ENCODE assay signal across 9 mouse cellular contexts in the genomic region with DNA sequence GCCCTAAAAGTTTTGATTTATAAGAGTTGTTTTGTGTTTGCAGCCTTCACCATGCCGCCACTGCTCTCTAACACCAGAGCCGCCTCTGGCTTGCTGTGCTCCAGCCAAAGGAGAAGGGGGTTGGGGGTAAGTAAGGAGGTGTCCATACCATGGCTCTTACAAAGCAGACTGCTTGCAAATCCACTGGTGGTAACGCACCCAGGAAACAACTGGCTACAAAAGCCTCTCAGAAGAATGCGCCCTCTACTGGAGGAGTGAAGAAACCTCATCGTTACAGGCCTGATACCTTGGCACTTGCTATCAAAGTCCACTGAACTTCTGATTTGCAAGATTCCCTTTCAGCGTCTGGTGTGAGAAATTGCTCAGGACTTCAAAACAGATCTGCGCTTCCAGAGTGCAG. TPM values are rescaled to one million over a fixed set of nuclear protein-coding genes. Genes with fewer than 3 reads are reported as not detected.
DNase-seq lines count a peak whose midpoint lies in the region; ATAC-seq and TF ChIP-seq lines count a peak whose summit lies in the region.
"Had no signal": no experiment of that assay in that cellular context is flagged by ENCODE, and none has a peak within 500 bp of the region (broad histone marks: within the 10 kb centered on the region; RNA-seq: fewer than 3 reads in every experiment).

No protein-coding gene starts in this region.

- in situ Hi-C loops in Patski (cut with MboI; ENCODE audit: low pct_unique_long_range_greater_than_20kb) = no loop called here

- ATAC-seq in liver, embryonic 12.5 days = no peak
- no peak for ATAC-seq in Patski
- no peak for ATAC-seq in embryonic facial prominence, embryonic 11.5 days (replicated peaks; ENCODE audit: insufficient number of reproducible peaks, low FRiP score, low TSS enrichment, low read depth)
- no peak for ATAC-seq in neural tube, embryonic 11.5 days (ENCODE audit: insufficient read depth, low FRiP score, low TSS enrichment)
- no peak for ATAC-seq in megakaryocyte-erythroid progenitor cell, adult 5-6 weeks (replicated peaks; ENCODE audit: low FRiP score, low TSS enrichment, poor library complexity, severe bottlenecking)

- no peak overlapping the region for H3K4me2 ChIP-seq in liver, embryonic 12.5 days
- H3K4me2 ChIP-seq in embryonic facial prominence, embryonic 11.5 days (ENCODE audit: low read depth, low read length) = no peak overlapping the region
- H3K4me2 ChIP-seq in neural tube, embryonic 11.5 days (ENCODE audit: low read depth) = no peak overlapping the region
- H3K4me2 ChIP-seq: embryonic facial prominence, embryonic 12.5 days had no signal

- CTCF ChIA-PET in Patski (lab: Charles Lee) = no interaction called here

- H3K36me3 ChIP-seq in liver, embryonic 12.5 days = no peaks in the 10 kb centered on the region
- H3K36me3 ChIP-seq in embryonic facial prominence, embryonic 11.5 days (replicated peaks; ENCODE audit: control insufficient read depth, insufficient read depth, low read depth, low read length) = no peaks in the 10 kb centered on the region
- no peaks in the 10 kb centered on the region for H3K36me3 ChIP-seq in neural tube, embryonic 11.5 days (ENCODE audit: control insufficient read depth, insufficient read depth, low read length)
- H3K36me3 ChIP-seq: embryonic facial prominence, embryonic 12.5 days had no signal

- H3K4me1 ChIP-seq in liver, embryonic 12.5 days = peaks cover 16% of the 10 kb centered on the region
- no peaks in the 10 kb centered on the region for H3K4me1 ChIP-seq in embryonic facial prominence, embryonic 11.5 days (ENCODE audit: control insufficient read depth, insufficient read depth, low read length)
- no peaks in the 10 kb centered on the region for H3K4me1 ChIP-seq in neural tube, embryonic 11.5 days (ENCODE audit: control insufficient read depth, insufficient read depth, low read length)
- H3K4me1 ChIP-seq: embryonic facial prominence, embryonic 12.5 days had no signal

- POLR2A ChIA-PET in Patski (lab: Charles Lee) = no interaction called here

- no peak overlapping the region for H3K27ac ChIP-seq in liver, embryonic 12.5 days
- no peak overlapping the region for H3K27ac ChIP-seq in embryonic facial prominence, embryonic 11.5 days (replicated peaks; ENCODE audit: low read depth, low read length)
- no peak overlapping the region for H3K27ac ChIP-seq in neural tube, embryonic 11.5 days (ENCODE audit: low read depth, low read length)
- H3K27ac ChIP-seq: embryonic facial prominence, embryonic 12.5 days had no signal

- H3K9ac ChIP-seq in liver, embryonic 12.5 days = no peak overlapping the region
- no peak overlapping the region for H3K9ac ChIP-seq in embryonic facial prominence, embryonic 11.5 days (replicated peaks; ENCODE audit: low read length)
- no peak overlapping the region for H3K9ac ChIP-seq in neural tube, embryonic 11.5 days (ENCODE audit: low read length)
- H3K9ac ChIP-seq: embryonic facial prominence, embryonic 12.5 days had no signal

- no peaks in the 10 kb centered on the region for H3K9me3 ChIP-seq in liver, embryonic 12.5 days (replicated peaks)
- no peaks in the 10 kb centered on the region for H3K9me3 ChIP-seq in embryonic facial prominence, embryonic 11.5 days (replicated peaks; ENCODE audit: control insufficient read depth, low read length)
- H3K9me3 ChIP-seq in neural tube, embryonic 11.5 days (ENCODE audit: control insufficient read depth, low read length) = no peaks in the 10 kb centered on the region
- H3K9me3 ChIP-seq: embryonic facial prominence, embryonic 12.5 days had no signal

- H3K27me3 ChIP-seq in liver, embryonic 12.5 days (replicated peaks) = 0 out of 2 replicates have a peak, but pooled peaks cover 7% of the 10 kb centered on the region
- no peaks in the 10 kb centered on the region for H3K27me3 ChIP-seq in Patski
- H3K27me3 ChIP-seq in embryonic facial prominence, embryonic 11.5 days (ENCODE audit: control insufficient read depth, insufficient read depth, low read length) = no peaks in the 10 kb centered on the region
- H3K27me3 ChIP-seq in neural tube, embryonic 11.5 days (ENCODE audit: control insufficient read depth, insufficient read depth, low read length) = no peaks in the 10 kb centered on the region
- H3K27me3 ChIP-seq: embryonic facial prominence, embryonic 12.5 days had no signal

- peak; percentile 34 for TF ChIP-seq CTCF in Patski (IDR thresholded peaks at IDR 0.05)

- 23% methylated on average over 7 of the region's 7 CpGs for WGBS in liver, embryonic 12.5 days (ENCODE audit: insufficient replicate concordance)
- 19% methylated on average over 7 of the region's 7 CpGs for WGBS in embryonic facial prominence, embryonic 11.5 days
- WGBS in neural tube, embryonic 11.5 days = 13% methylated on average over 7 of the region's 7 CpGs

- no peak overlapping the region for H3K4me3 ChIP-seq in liver, embryonic 12.5 days
- no peak overlapping the region for H3K4me3 ChIP-seq in embryonic facial prominence, embryonic 11.5 days (ENCODE audit: low read depth, low read length)
- no peak overlapping the region for H3K4me3 ChIP-seq in neural tube, embryonic 11.5 days (ENCODE audit: low read depth, low read length)
- H3K4me3 ChIP-seq: embryonic facial prominence, embryonic 12.5 days had no signal

- peak; percentile 38 for DNase-seq in liver
- DNase-seq in Patski (ENCODE audit: low read depth, low spot score) = no peak
- peak; percentile 68 for DNase-seq in embryonic facial prominence, embryonic 11.5 days (ENCODE audit: low spot score)
- peak; percentile 13 for DNase-seq in neural tube, embryonic 11.5 days (ENCODE audit: low spot score)
- DNase-seq in urinary bladder, postnatal 36 days (ENCODE audit: low spot score in 2 of 2) = no peak
- DNase-seq in urinary bladder, postnatal 4 days (ENCODE audit: low spot score in 2 of 2) = no peak

RNA-seq across cellular contexts. Expression of gene Rtf1, which starts 5.9 kb away (rescaled TPM):
- polyA plus RNA-seq in liver, embryonic 12.5 days (2016; fragmentation: Nextera tagmentation; extraction: Ambion mirVana) = 27.7 and 27.8 TPM in 2 replicates
- polyA plus RNA-seq in Patski (2021) = 36.0 TPM
- polyA plus RNA-seq in embryonic facial prominence, embryonic 11.5 days (2014; fragmentation: Nextera tagmentation; extraction: Ambion mirVana) = 33.0 and 38.4 TPM in 2 replicates
- 31.9 and 35.0 TPM in 2 replicates for polyA plus RNA-seq in neural tube, embryonic 11.5 days (2014; fragmentation: Nextera tagmentation; extraction: Ambion mirVana)
- total RNA-seq in megakaryocyte-erythroid progenitor cell, adult 5-6 weeks (2014; fragmentation: Nextera tagmentation) = 43.1 and 43.6 TPM in 2 replicates
- total RNA-seq in megakaryocyte-erythroid progenitor cell, adult 5-6 weeks (2017) = 44.9 and 49.4 TPM in 2 replicates

RNA-seq across cellular contexts. Expression of gene Ndufaf1, which starts 6.4 kb away (rescaled TPM):
- 47.4 and 49.6 TPM in 2 replicates for polyA plus RNA-seq in liver, embryonic 12.5 days (2016; fragmentation: Nextera tagmentation; extraction: Ambion mirVana)
- polyA plus RNA-seq in Patski (2021) = 36.7 TPM
- 50.8 and 55.3 TPM in 2 replicates for polyA plus RNA-seq in embryonic facial prominence, embryonic 11.5 days (2014; fragmentation: Nextera tagmentation; extraction: Ambion mirVana)
- 38.7 and 39.8 TPM in 2 replicates for polyA plus RNA-seq in neural tube, embryonic 11.5 days (2014; fragmentation: Nextera tagmentation; extraction: Ambion mirVana)
- 45.0 and 46.6 TPM in 2 replicates for total RNA-seq in megakaryocyte-erythroid progenitor cell, adult 5-6 weeks (2014; fragmentation: Nextera tagmentation)
- 31.1 and 40.3 TPM in 2 replicates for total RNA-seq in megakaryocyte-erythroid progenitor cell, adult 5-6 weeks (2017)

RNA-seq across cellular contexts. Expression of gene Oip5, which starts 50.7 kb away (rescaled TPM):
- polyA plus RNA-seq in liver, embryonic 12.5 days (2016; fragmentation: Nextera tagmentation; extraction: Ambion mirVana) = 43.6 and 46.4 TPM in 2 replicates
- polyA plus RNA-seq in Patski (2021) = 16.3 TPM
- 32.1 and 36.0 TPM in 2 replicates for polyA plus RNA-seq in embryonic facial prominence, embryonic 11.5 days (2014; fragmentation: Nextera tagmentation; extraction: Ambion mirVana)
- polyA plus RNA-seq in neural tube, embryonic 11.5 days (2014; fragmentation: Nextera tagmentation; extraction: Ambion mirVana) = 25.9 and 26.8 TPM in 2 replicates
- 26.0 TPM in 2 replicates for total RNA-seq in megakaryocyte-erythroid progenitor cell, adult 5-6 weeks (2014; fragmentation: Nextera tagmentation)
- total RNA-seq in megakaryocyte-erythroid progenitor cell, adult 5-6 weeks (2017) = 21.8 and 41.9 TPM in 2 replicates

RNA-seq across cellular contexts. Expression of gene Nusap1, which starts 50.9 kb away (rescaled TPM):
- 90.2 and 91.3 TPM in 2 replicates for polyA plus RNA-seq in liver, embryonic 12.5 days (2016; fragmentation: Nextera tagmentation; extraction: Ambion mirVana)
- polyA plus RNA-seq in Patski (2021) = 27.9 TPM
- polyA plus RNA-seq in embryonic facial prominence, embryonic 11.5 days (2014; fragmentation: Nextera tagmentation; extraction: Ambion mirVana) = 104 and 114 TPM in 2 replicates
- 72.3 and 76.5 TPM in 2 replicates for polyA plus RNA-seq in neural tube, embryonic 11.5 days (2014; fragmentation: Nextera tagmentation; extraction: Ambion mirVana)
- total RNA-seq in megakaryocyte-erythroid progenitor cell, adult 5-6 weeks (2014; fragmentation: Nextera tagmentation) = 31.2 and 40.4 TPM in 2 replicates
- 64.8 and 66.4 TPM in 2 replicates for total RNA-seq in megakaryocyte-erythroid progenitor cell, adult 5-6 weeks (2017)

Comparison
In these comparisons a context has a peak if more than half of its experiments do, and no peak if none do; other contexts are left out.
1. DNase-seq: peak in liver (single experiment), embryonic facial prominence, embryonic 11.5 days (single experiment) and neural tube, embryonic 11.5 days (single experiment); none in Patski (single experiment), urinary bladder, postnatal 36 days (0 of 2) and urinary bladder, postnatal 4 days (0 of 2).